Mouse (Mus musculus): ENCODE results near the gene Itgb5.

DNA sequence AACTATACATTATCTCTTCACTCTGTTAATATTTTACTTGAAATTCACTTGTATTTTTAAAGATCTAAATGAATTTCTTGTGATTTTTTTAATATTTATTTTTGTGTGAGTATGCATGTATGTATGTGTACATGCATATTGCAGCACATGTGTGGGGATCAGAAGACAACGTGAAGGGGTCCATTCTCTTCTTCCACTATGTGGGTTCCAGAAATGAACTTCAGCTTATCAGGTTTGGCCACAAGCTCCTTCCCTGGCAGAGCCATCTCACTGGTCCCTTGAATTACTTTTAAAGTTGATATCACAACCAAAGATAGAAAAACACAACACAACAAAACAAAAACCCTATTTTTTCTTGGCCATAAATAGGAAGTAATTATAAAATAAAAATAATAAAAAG lies 44.9 kb upstream of the Itgb5 start:
- TF ChIP-seq CTCF (IDR thresholded peaks at IDR 0.05; ENCODE audit: borderline replicate concordance, extremely low read depth, insufficient read depth, insufficient read length) (no peak), POLR2A (IDR thresholded peaks at IDR 0.05; ENCODE audit: borderline replicate concordance, extremely low read depth, insufficient read depth, insufficient read length, poor library complexity, severe bottlenecking) (no peak)

Data from brain, embryonic 14.5 days (tissue).